Mouse (Mus musculus) cortical plate, adult 2 months (tissue): ENCODE results near the gene Gm13757. TPM values are rescaled to one million over a fixed set of nuclear protein-coding genes. Genes with fewer than 3 reads are reported as not detected.
"Not testable (repeated sequence)": the region's sequence is repeated elsewhere in the genome, so short reads cannot be mapped to it uniquely, and the experiment has no call there.

Source experiments
- H3K27ac ChIP-seq: fragments of 200-500 bp; 2 replicates; pipeline ENCODE4 v1.5.1; 2012; ENCODE audit warnings: low read length, control low read depth, inconsistent platforms; ENCODE audit not compliant: insufficient read depth
- H3K4me1 ChIP-seq: fragments of 200-500 bp; 2 replicates; pipeline ENCODE4 v1.6.1; 2011; ENCODE audit warnings: low read length; ENCODE audit not compliant: control insufficient read depth, insufficient read depth
- H3K4me3 ChIP-seq: fragments of 200-500 bp; 2 replicates; pipeline ENCODE4 v1.5.1; 2011; ENCODE audit warnings: mild to moderate bottlenecking, low read length, control low read depth; ENCODE audit not compliant: insufficient read depth
- CTCF ChIP-seq: fragments of 200-500 bp; IDR thresholded peaks from 2 replicates; pipeline ENCODE4 v1.5.1; 2011; ENCODE audit warnings: mild to moderate bottlenecking, control low read depth, low read length; ENCODE audit not compliant: insufficient read depth; ENCODE audit errors: extremely low read depth
- POLR2A ChIP-seq: fragments of 200-500 bp; IDR thresholded peaks from 2 replicates; pipeline ENCODE4 v1.6.1; 2011; ENCODE audit warnings: mild to moderate bottlenecking, low read length, control low read depth; ENCODE audit not compliant: insufficient read depth; ENCODE audit errors: extremely low read depth
- polyA plus RNA-seq: library from polyadenylated mRNA; depleted of rRNA; stranded (reverse); fragments of >200 nt; gene quantifications from 2 replicates; pipeline ENCODE4 v1.2.3, GENCODE M21; 2012; rRNA removed

Gene Gm13757
- not detected in 2 replicates for polyA plus RNA-seq

DNA sequence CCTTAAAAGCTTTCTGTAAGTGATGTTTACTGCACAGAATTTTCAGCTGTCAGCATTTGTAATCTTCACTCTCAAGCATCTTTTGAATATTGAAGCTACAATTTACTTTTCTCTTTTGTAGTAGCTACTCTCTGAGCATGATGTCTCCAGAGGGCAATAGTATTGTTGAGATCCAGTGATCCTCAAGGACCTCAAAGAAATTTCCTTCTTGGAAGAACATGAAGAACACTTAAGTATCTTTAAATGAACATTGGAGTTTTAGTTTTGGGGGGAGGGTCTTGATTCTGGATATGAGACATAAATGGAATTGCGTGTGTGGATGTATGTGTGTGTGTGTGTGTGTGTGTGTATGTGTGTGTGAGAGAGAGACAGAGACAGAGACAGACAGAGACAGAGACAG lies at the start of gene Gm13757:
Gm13757 (minus strand) TSS at position 101 of the 400 bp plus-strand sequence.
- Histone ChIP-seq H3K4me3 (no peak within 1 kb of the TSS), H3K27ac (no peak within 1 kb of the TSS), H3K4me1 (no peaks in the 10 kb centered on the region)
- TF ChIP-seq POLR2A (no peak), CTCF (no peak)

DNA sequence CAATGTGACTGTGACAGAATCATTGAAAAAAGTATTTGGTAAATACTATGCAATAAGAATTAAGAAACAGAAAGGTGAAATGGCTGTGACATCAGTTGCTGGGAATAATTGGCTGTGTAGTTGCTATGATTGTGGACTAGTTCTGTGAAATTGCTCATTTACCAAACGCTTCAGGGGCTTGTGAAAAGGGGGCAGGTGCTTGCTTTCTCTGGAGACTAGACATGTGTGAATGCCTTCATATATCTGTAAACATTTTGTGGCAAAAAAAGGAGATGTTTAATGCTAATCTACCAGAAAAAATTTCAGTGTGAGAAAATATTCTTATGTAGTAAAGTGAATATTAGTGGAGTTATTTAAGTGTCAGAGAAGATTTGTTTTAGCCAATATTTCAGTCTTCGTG lies 44.1 kb upstream of the Gm13757 start, which contains the start of gene Olfr1185-ps1:
Olfr1185-ps1 (plus strand) TSS at position 301 of the 400 bp plus-strand sequence.
- no peak within 1 kb of the TSS for H3K27ac ChIP-seq
- H3K4me1 ChIP-seq = no peaks in the 10 kb centered on the region
- TF ChIP-seq CTCF (no peak), POLR2A (no peak)
- H3K4me3 ChIP-seq = no peak within 1 kb of the TSS

DNA sequence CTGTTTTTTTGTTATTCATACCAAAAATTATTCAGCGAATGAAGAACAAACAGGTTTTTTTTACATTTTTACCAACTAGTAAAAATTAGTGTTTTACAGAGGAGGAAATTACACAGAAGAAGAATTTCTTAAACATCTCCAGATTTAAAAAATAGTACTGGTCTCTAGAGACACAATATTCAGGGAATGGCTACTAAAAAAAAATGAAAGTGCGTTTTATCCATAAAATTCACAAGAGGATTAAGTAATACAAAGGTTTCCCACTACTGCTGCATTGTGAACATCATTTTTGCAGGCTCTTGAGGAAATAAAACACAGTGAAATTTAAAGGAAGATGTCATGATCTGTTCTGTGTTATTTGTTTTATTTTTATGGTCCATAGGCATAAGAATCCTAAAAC lies 34.4 kb upstream of the Gm13757 start, which contains the start of gene Olfr1184:
Olfr1184 (plus strand) TSS at position 301 of the 400 bp plus-strand sequence.
- no peak for TF ChIP-seq CTCF
- TF ChIP-seq POLR2A = no peak
- Histone ChIP-seq H3K4me3 (no peak within 1 kb of the TSS), H3K4me1 (no peaks in the 10 kb centered on the region), H3K27ac (no peak within 1 kb of the TSS)

DNA sequence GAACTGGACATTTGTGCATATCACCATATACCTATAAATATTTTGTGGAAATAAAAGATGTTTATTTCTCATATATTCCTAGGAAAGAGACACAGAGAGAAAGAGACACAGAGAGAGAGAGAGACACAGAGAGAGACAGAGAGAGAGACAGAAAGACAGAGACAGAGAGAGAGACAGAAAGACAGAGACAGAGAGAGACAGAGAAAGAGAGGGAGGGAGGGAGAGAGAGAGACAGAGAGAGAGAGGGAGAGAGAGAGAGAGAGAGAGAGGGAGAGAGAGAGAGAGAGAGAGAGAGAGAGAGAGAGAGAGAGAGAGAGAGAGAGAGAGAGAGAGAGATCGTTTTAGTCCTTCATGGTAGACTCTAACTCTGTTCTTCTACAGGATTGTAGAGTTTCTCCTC lies 5.6 kb upstream of the Gm13757 start, which contains the start of gene Olfr1183:
Olfr1183 (plus strand) TSS at position 301 of the 400 bp plus-strand sequence.
- H3K4me3 ChIP-seq, H3K27ac ChIP-seq, H3K4me1 ChIP-seq: not testable (repeated sequence)

DNA sequence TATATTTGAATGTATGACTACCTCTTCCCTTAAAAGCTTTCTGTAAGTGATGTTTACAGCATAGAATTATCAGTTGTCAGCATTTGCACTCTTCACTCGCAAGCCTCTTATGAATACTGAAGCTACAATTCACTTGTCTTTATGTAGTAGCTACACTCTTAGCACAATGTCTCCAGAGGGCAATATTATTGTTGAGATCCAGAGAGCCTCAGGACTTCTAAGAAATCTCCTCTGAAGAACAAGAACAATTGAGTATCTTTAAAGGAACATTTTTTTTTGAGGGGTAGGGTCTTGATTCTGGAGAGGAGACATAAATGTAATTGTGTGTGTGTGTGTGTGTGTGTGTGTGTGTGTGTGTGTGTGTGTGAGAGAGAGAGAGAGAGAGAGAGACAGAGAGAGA lies 22.9 kb downstream of the Gm13757 start, which contains the start of gene Olfr1181:
Olfr1181 (minus strand) TSS at position 101 of the 400 bp plus-strand sequence.
- Histone ChIP-seq H3K4me3 (no peak within 1 kb of the TSS), H3K27ac (no peak within 1 kb of the TSS), H3K4me1 (no peaks in the 10 kb centered on the region)
- no peak for TF ChIP-seq CTCF
- no peak for TF ChIP-seq POLR2A

DNA sequence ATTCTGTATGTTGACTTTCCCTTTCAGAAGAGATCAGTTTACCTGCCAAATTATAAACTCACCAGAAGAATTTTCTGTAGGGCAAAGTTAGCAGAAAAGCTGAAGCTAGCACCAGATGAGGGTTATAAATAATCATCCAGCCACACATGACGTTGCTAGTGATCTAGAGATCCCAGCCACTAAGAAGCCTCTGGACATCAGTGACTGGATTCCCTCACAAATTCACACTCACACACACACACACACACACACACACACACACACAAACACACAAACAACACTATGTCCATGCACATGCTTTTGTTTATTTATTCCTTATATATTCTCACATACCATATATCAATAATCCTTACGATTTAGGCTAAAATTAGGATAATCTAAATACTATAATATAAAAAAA lies 29.9 kb downstream of the Gm13757 start, which contains the start of gene Olfr1180:
Olfr1180 (minus strand) TSS at position 101 of the 400 bp plus-strand sequence.
- TF ChIP-seq CTCF (no peak), POLR2A (no peak)
- no peak within 1 kb of the TSS for H3K4me3 ChIP-seq
- no peaks in the 10 kb centered on the region for H3K4me1 ChIP-seq
- H3K27ac ChIP-seq = no peak within 1 kb of the TSS

DNA sequence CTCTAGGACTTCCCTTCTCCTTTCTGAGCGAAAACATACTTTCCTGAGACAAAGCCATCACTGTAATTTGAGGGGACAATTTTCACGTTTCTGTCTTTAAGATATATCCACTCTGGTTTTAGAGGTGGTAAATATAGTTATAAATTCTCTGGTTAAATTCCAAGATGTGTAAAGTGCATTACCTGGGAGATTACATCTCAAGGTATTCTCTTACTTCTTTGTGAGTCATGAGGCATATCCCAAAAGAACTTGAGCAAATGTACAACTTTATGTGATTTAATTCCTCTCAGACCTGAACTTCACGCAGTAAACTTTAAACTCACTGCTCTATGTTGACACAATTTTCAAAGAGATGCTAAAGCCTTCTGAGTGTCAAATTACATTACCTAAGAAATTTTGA lies 42.6 kb downstream of the Gm13757 start, which contains the start of gene Olfr1179:
Olfr1179 (minus strand) TSS at position 101 of the 400 bp plus-strand sequence.
- H3K4me3 ChIP-seq = no peak within 1 kb of the TSS
- no peak within 1 kb of the TSS for H3K27ac ChIP-seq
- TF ChIP-seq POLR2A = no peak
- TF ChIP-seq CTCF = no peak
- no peaks in the 10 kb centered on the region for H3K4me1 ChIP-seq

Other genes starting within 250 kb of the Gm13757 start
- gene Olfr1170, start 220.8 kb downstream of the Gm13757 start, polyA plus RNA-seq = not detected in 2 replicates
- not detected in 2 replicates for gene Olfr1173, start 169.3 kb downstream of the Gm13757 start, polyA plus RNA-seq
- not detected in 2 replicates for gene Olfr1174-ps, start 134.0 kb downstream of the Gm13757 start, polyA plus RNA-seq
- not detected in 2 replicates for gene Olfr1175-ps, start 121.9 kb downstream of the Gm13757 start, polyA plus RNA-seq
- gene Olfr1176, start 112.4 kb downstream of the Gm13757 start, polyA plus RNA-seq = not detected in 2 replicates
- gene Olfr1177-ps, start 102.6 kb downstream of the Gm13757 start, polyA plus RNA-seq = not detected in 2 replicates
- not detected in 2 replicates for gene Olfr1178, start 62.1 kb downstream of the Gm13757 start, polyA plus RNA-seq
- not detected in 2 replicates for gene Olfr1179, start 42.7 kb downstream of the Gm13757 start, polyA plus RNA-seq
- gene Olfr1180, start 30.0 kb downstream of the Gm13757 start, polyA plus RNA-seq = not detected in 2 replicates
- gene Olfr1181, start 23.0 kb downstream of the Gm13757 start, polyA plus RNA-seq = not detected in 2 replicates
- not detected in 2 replicates for gene Olfr1183, start 5.7 kb upstream of the Gm13757 start, polyA plus RNA-seq
- not detected in 2 replicates for gene Olfr1184, start 34.5 kb upstream of the Gm13757 start, polyA plus RNA-seq
- gene Olfr1185-ps1, start 44.2 kb upstream of the Gm13757 start, polyA plus RNA-seq = not detected in 2 replicates
- gene Olfr1186, start 69.4 kb upstream of the Gm13757 start, polyA plus RNA-seq = not detected in 2 replicates
- gene Olfr1188, start 107.8 kb upstream of the Gm13757 start, polyA plus RNA-seq = not detected in 2 replicates
- gene Olfr1189, start 137.3 kb upstream of the Gm13757 start, polyA plus RNA-seq = not detected in 2 replicates
- not detected in 2 replicates for gene Olfr1191-ps1, start 191.4 kb upstream of the Gm13757 start, polyA plus RNA-seq
- gene Olfr1192-ps1, start 199.4 kb upstream of the Gm13757 start, polyA plus RNA-seq = not detected in 2 replicates
- gene Olfr1193, start 226.5 kb upstream of the Gm13757 start, polyA plus RNA-seq = not detected in 2 replicates
- not detected in 2 replicates for gene Olfr1195, start 240.1 kb upstream of the Gm13757 start, polyA plus RNA-seq